ENCODE assay signal across 9 mouse cellular contexts in the genomic region with DNA sequence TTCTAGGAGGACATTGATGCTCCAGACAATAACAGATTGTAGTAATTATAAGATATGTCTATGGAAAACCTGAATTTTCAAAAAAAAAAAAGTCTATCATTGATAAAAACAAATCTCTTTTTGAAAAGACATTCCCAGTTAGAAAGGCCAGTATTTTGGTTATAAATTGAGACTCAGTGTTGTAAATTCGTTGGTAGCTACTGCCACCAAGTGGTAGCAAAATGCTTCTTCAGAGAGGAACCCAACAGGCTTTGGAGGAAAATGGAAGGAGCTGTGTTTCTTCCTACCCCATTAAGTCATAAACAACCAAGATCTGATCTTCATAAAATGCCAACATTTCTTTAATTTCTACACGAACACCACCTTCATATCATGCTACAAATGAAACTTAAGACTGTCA. TPM values are rescaled to one million over a fixed set of nuclear protein-coding genes. Genes with fewer than 3 reads are reported as not detected.
DNase-seq lines count a peak whose midpoint lies in the region; ATAC-seq and TF ChIP-seq lines count a peak whose summit lies in the region.
"Had no signal": no experiment of that assay in that cellular context is flagged by ENCODE, and none has a peak within 500 bp of the region (broad histone marks: within the 10 kb centered on the region; RNA-seq: fewer than 3 reads in every experiment).

No protein-coding gene starts in this region.

- no peaks in the 10 kb centered on the region for H3K36me3 ChIP-seq in limb, embryonic 14.5 days (ENCODE audit: control insufficient read depth, insufficient read depth, low read length)
- no peaks in the 10 kb centered on the region for H3K36me3 ChIP-seq in stomach, postnatal 0 days (ENCODE audit: control insufficient read depth, insufficient read depth, low read length)

- H3K9ac ChIP-seq in limb, embryonic 14.5 days (ENCODE audit: low read depth, low read length, severe bottlenecking), result no peak overlapping the region
- no peak overlapping the region for H3K9ac ChIP-seq in stomach, postnatal 0 days (ENCODE audit: low read length)

- TF ChIP-seq CTCF in stomach, postnatal 0 days (IDR thresholded peaks at IDR 0.05; ENCODE audit: low read depth), result peak; percentile 90

- H3K9me3 ChIP-seq in limb, embryonic 14.5 days (ENCODE audit: control insufficient read depth, low read length), result no peaks in the 10 kb centered on the region
- H3K9me3 ChIP-seq in stomach, postnatal 0 days (ENCODE audit: control insufficient read depth, low read length), result no peaks in the 10 kb centered on the region

- peak; percentile 69 to 71; a peak in 3 of 4 replicates for ATAC-seq in hematopoietic stem cell, adult 5-6 weeks (replicated peaks in 1 of 2; ENCODE audit: insufficient read depth in 1 of 2, low FRiP score in 2 of 2, low TSS enrichment in 1 of 2, low read depth in 1 of 2, poor library complexity in 2 of 2, severe bottlenecking in 2 of 2)
- ATAC-seq in limb, embryonic 14.5 days (ENCODE audit: low FRiP score, low read depth), result no peak
- no peak for ATAC-seq in stomach, postnatal 0 days (ENCODE audit: low FRiP score, low TSS enrichment)

- no peak overlapping the region for H3K27ac ChIP-seq in limb, embryonic 14.5 days (replicated peaks; ENCODE audit: low read depth, low read length)
- H3K27ac ChIP-seq in stomach, postnatal 0 days (replicated peaks), result no peak overlapping the region

- 0% methylated on average over 2 of the region's 2 CpGs for WGBS in limb, embryonic 14.5 days
- WGBS in stomach, postnatal 0 days, result 1% methylated on average over 2 of the region's 2 CpGs

- peak; percentile 23 for DNase-seq in cerebellum, adult 9-10 months
- no peak for DNase-seq in cerebellum, adult 9-11 months
- DNase-seq in right cerebral cortex, adult 18-20 months, result peak; percentile 60
- no peak for DNase-seq in right cerebral cortex, postnatal 36 days (ENCODE audit: low spot score in 2 of 2)
- DNase-seq in cerebellum, postnatal 36 days, result peak; percentile 6 to 33
- peak; percentile 51 for DNase-seq in limb, embryonic 14.5 days (ENCODE audit: low spot score)
- peak; percentile 13 for DNase-seq in stomach, postnatal 0 days (ENCODE audit: low spot score)

- no peak for TF ChIP-seq EP300 in stomach, postnatal 0 days (optimal IDR thresholded peaks at IDR 0.05)

- TF ChIP-seq POLR2A in limb, embryonic 14.5 days (IDR thresholded peaks at IDR 0.05; ENCODE audit: borderline replicate concordance, extremely low read depth, insufficient read depth, insufficient read length), result no peak

- H3K4me2 ChIP-seq in limb, embryonic 14.5 days (replicated peaks; ENCODE audit: low read depth, low read length, severe bottlenecking), result no peak overlapping the region
- H3K4me2 ChIP-seq in stomach, postnatal 0 days (replicated peaks; ENCODE audit: low read depth), result no peak overlapping the region

- H3K4me3 ChIP-seq in limb, embryonic 14.5 days (replicated peaks; ENCODE audit: low read length), result no peak overlapping the region
- no peak overlapping the region for H3K4me3 ChIP-seq in stomach, postnatal 0 days (ENCODE audit: low read depth, low read length)
- H3K4me3 ChIP-seq: myocyte had no signal

- no peaks in the 10 kb centered on the region for H3K4me1 ChIP-seq in limb, embryonic 14.5 days (ENCODE audit: control insufficient read depth, insufficient read depth, low read length)
- no peaks in the 10 kb centered on the region for H3K4me1 ChIP-seq in stomach, postnatal 0 days (replicated peaks; ENCODE audit: control insufficient read depth, insufficient read depth)

- no peaks in the 10 kb centered on the region for H3K27me3 ChIP-seq in limb, embryonic 14.5 days (ENCODE audit: control insufficient read depth, insufficient read depth, low read length)
- no peaks in the 10 kb centered on the region for H3K27me3 ChIP-seq in stomach, postnatal 0 days (ENCODE audit: control insufficient read depth, insufficient read depth, low read length)

RNA-seq across cellular contexts. Expression of gene Tmem196, which starts 36.1 kb away (rescaled TPM):
- total RNA-seq in hematopoietic stem cell, adult 5-6 weeks (2017), result not detected in 2 replicates
- polyA plus RNA-seq in limb, embryonic 14.5 days (2012; rRNA removed), result 0.45 and 0.82 TPM in 2 replicates
- polyA plus RNA-seq in limb, embryonic 14.5 days (2014; fragmentation: Nextera tagmentation; extraction: Ambion mirVana), result 0.91 and 1.1 TPM in 2 replicates
- polyA plus RNA-seq in stomach, postnatal 0 days (2015; fragmentation: Nextera tagmentation; extraction: Ambion mirVana), result 0.58 and 0.73 TPM in 2 replicates

Comparison
In these comparisons a context has a peak if more than half of its experiments do, and no peak if none do; other contexts are left out.
1. DNase-seq: peak in cerebellum, adult 9-10 months (single experiment), right cerebral cortex, adult 18-20 months (single experiment), cerebellum, postnatal 36 days (2 of 2), limb, embryonic 14.5 days (single experiment) and stomach, postnatal 0 days (single experiment); none in cerebellum, adult 9-11 months (single experiment) and right cerebral cortex, postnatal 36 days (0 of 2).
2. ATAC-seq: peak in hematopoietic stem cell, adult 5-6 weeks (2 of 2); none in limb, embryonic 14.5 days (single experiment) and stomach, postnatal 0 days (single experiment).